Mouse (Mus musculus) intestine, postnatal 0 days (tissue): ENCODE measurements around the gene Fcnb. TPM values are rescaled to one million over a fixed set of nuclear protein-coding genes. Genes with fewer than 3 reads are reported as not detected.

ENCODE experiments used
- ATAC-seq: fragments of 200-750 bp; cut with Nextera tagmentation; 2 replicates; pipeline ENCODE4 v1.8.0; 2017; ENCODE audit warnings: mild to moderate bottlenecking, moderate TSS enrichment, moderate library complexity
- H3K27ac ChIP-seq: fragments of 300-500 bp; sonication (generic); 2 replicates; pipeline ENCODE4 v1.5.1; 2014; ENCODE audit warnings: mild to moderate bottlenecking, low read depth, low read length, moderate library complexity
- H3K27me3 ChIP-seq: fragments of 300-500 bp; sonication (generic); replicated peaks from 2 replicates; pipeline ENCODE4 v1.6.1; 2014; ENCODE audit warnings: low read length, mixed read lengths; ENCODE audit not compliant: control insufficient read depth, insufficient read depth
- H3K36me3 ChIP-seq: fragments of 300-500 bp; sonication (generic); 2 replicates; pipeline ENCODE4 v1.6.1; 2014; ENCODE audit warnings: mild to moderate bottlenecking, moderate library complexity; ENCODE audit not compliant: control insufficient read depth, insufficient read depth
- H3K4me1 ChIP-seq: fragments of 300-500 bp; sonication (generic); replicated peaks from 2 replicates; pipeline ENCODE4 v1.6.1; 2014; ENCODE audit warnings: antibody characterized with exemption, low read length, mixed read lengths; ENCODE audit not compliant: control insufficient read depth, insufficient read depth
- H3K4me2 ChIP-seq: fragments of 300-500 bp; sonication (generic); replicated peaks from 2 replicates; pipeline ENCODE4 v1.6.1; 2014; ENCODE audit warnings: low read depth, mild to moderate bottlenecking, moderate library complexity
- H3K4me3 ChIP-seq: fragments of 300-500 bp; sonication (generic); 2 replicates; pipeline ENCODE4 v1.5.1; 2014; ENCODE audit warnings: low read depth, low read length
- H3K9ac ChIP-seq: fragments of 300-500 bp; sonication (generic); 2 replicates; pipeline ENCODE4 v1.6.1; 2014; ENCODE audit warnings: mild to moderate bottlenecking, low read depth, low read length
- H3K9me3 ChIP-seq: fragments of 300-500 bp; sonication (generic); 2 replicates; pipeline ENCODE4 v1.6.1; 2016; ENCODE audit warnings: mixed run types; ENCODE audit not compliant: control insufficient read depth
- CTCF ChIP-seq: sonication (generic); IDR thresholded peaks from 2 replicates; pipeline ENCODE4 v1.5.1; 2016; ENCODE audit warnings: low read depth, mild to moderate bottlenecking, control low read depth, antibody characterized with exemption, moderate library complexity
- WGBS: fragments of 180-500 bp; shearing (Covaris S2); extraction: QIAGEN DNeasy Blood & Tissue Kit; methylation state at CpG from one replicate; pipeline ENCODE4 v1.1.7; 2014; 5-methylcytosine and 5-hydroxymethylcytosine counted together
- polyA plus RNA-seq: library from polyadenylated mRNA; unstranded; fragments of >200 nt; fragmentation: Nextera tagmentation; extraction: Ambion mirVana; gene quantifications from 2 replicates; pipeline ENCODE4 v1.2.1, GENCODE M21; 2015

The Fcnb gene
- polyA plus RNA-seq, 1 experiment from 2014 or later = not detected

GRCm38 (mm10) chr2:28101892-28102291, 17.2 kb upstream of the Fcnb start:
- Histone ChIP-seq H3K4me3 (no peak overlapping the region), H3K27me3 (no peaks in the 10 kb centered on the region), H3K4me1 (no peaks in the 10 kb centered on the region), H3K36me3 (no peaks in the 10 kb centered on the region), H3K4me2 (no peak overlapping the region), H3K9me3 (no peaks in the 10 kb centered on the region), H3K27ac (no peak overlapping the region), H3K9ac (no peak overlapping the region)
- WGBS = 86% methylated on average over 2 of the region's 2 CpGs
- no peak for TF ChIP-seq CTCF
- no peak for ATAC-seq

GRCm38 (mm10) chr2:28100796-28101483, 16.3 kb upstream of the Fcnb start:
- Histone ChIP-seq H3K9ac (no peak overlapping the region), H3K27me3 (no peaks in the 10 kb centered on the region), H3K4me1 (no peaks in the 10 kb centered on the region), H3K4me3 (no peak overlapping the region), H3K36me3 (no peaks in the 10 kb centered on the region), H3K4me2 (no peak overlapping the region), H3K9me3 (no peaks in the 10 kb centered on the region), H3K27ac (no peak overlapping the region)
- 59% methylated on average over 9 of the region's 9 CpGs for WGBS
- ATAC-seq = no peak
- TF ChIP-seq CTCF = no peak

DNA sequence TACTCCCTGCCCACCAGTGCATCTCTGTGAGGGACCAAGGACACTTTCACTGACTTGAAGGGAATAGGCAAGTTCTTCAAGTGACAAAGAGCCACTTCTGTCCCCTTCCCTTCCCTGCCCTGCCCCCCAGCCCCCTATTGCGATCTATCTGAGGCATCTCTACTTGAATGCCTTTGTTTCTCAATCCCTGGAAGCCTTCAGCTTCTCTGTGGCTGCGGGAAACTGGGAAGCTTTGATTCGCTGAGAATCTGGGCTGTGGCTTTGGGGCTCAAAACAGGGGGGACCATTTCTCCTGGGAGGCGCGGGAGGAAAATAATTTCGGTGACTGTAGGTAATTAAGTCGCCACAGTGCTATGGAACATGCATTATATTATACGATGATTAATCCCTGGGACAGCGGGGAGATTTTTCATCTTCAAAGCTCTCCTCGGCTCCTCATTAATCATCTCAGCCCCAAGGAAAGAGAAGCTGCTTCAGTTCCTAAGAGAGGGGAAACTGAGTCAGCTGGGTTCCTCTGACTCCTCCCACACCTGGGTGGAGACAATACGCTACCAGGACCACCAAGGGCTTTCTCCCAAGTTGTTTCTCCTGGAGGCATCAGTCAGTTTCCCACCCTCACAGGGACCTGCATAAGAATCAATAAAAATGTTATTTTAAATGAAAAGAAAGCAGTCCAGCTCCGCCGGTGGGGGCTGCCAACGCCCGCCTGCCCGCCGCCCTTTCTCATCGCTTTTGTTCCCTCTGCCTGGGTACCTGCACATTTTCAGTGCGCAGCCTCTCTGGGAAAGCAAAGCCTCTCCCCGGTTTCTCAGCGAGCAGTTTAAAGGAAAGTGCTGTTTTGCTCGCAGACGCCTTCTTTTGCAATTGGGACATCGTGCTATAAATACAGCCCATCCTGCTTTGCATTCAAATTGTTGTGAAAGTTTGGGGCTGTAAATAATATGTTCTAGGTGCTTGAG, 14.1 kb upstream of the Fcnb start:
- Histone ChIP-seq H3K9ac (no peak overlapping the region), H3K27ac (no peak overlapping the region), H3K4me3 (no peak overlapping the region), H3K4me2 (peak overlapping the region; percentile 21; the same call in 1 of the 2 replicates), H3K27me3 (no peaks in the 10 kb centered on the region), H3K9me3 (no peaks in the 10 kb centered on the region), H3K36me3 (no peaks in the 10 kb centered on the region), H3K4me1 (no peaks in the 10 kb centered on the region)
- ATAC-seq = no peak
- 17% methylated on average over 24 of the region's 24 CpGs for WGBS
- TF ChIP-seq CTCF = no peak

GRCm38 (mm10) chr2:28096751-28097309, 12.1 kb upstream of the Fcnb start:
- Histone ChIP-seq H3K4me3 (no peak overlapping the region), H3K27me3 (no peaks in the 10 kb centered on the region), H3K9me3 (no peaks in the 10 kb centered on the region), H3K36me3 (no peaks in the 10 kb centered on the region), H3K4me1 (no peaks in the 10 kb centered on the region), H3K4me2 (no peak overlapping the region), H3K9ac (no peak overlapping the region), H3K27ac (no peak overlapping the region)
- TF ChIP-seq CTCF = no peak
- 71% methylated on average over 6 of the region's 6 CpGs for WGBS
- ATAC-seq = no peak

DNA sequence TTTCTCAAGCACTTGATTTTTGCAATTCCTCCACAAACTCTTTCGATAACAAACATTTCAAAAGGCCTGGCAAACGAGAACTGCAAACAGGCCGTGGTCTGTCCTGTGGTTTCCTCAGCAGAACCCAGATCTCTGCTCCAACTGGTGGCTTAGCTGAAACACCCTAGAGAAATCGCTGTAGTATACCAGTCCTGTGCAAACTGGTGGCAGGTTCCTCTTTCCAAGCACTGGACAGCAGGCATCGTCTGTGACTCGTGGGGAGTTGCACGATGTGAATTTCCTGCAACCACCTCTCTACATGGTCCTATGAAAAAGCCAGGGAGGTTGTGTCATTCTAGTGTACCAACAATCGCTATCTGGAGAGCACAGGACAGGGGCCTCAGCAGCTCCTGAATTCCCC, 7.4 kb upstream of the Fcnb start:
- no peak overlapping the region for H3K4me2 ChIP-seq
- no peaks in the 10 kb centered on the region for H3K4me1 ChIP-seq
- H3K4me3 ChIP-seq = no peak overlapping the region
- H3K36me3 ChIP-seq = no peaks in the 10 kb centered on the region
- 85% methylated on average over 8 of the region's 8 CpGs for WGBS
- H3K27ac ChIP-seq = no peak overlapping the region
- H3K27me3 ChIP-seq = no peaks in the 10 kb centered on the region
- H3K9ac ChIP-seq = no peak overlapping the region
- ATAC-seq = no peak
- no peaks in the 10 kb centered on the region for H3K9me3 ChIP-seq
- no peak for TF ChIP-seq CTCF

- WGBS = 84% methylated on average over 6 of the region's 6 CpGs
- no peaks in the 10 kb centered on the region for H3K27me3 ChIP-seq
- no peak overlapping the region for H3K4me2 ChIP-seq
- H3K9ac ChIP-seq = no peak overlapping the region
- H3K4me3 ChIP-seq = no peak overlapping the region
- TF ChIP-seq CTCF = no peak
- no peaks in the 10 kb centered on the region for H3K4me1 ChIP-seq
- H3K36me3 ChIP-seq = no peaks in the 10 kb centered on the region
- ATAC-seq = no peak
- H3K27ac ChIP-seq = no peak overlapping the region
- H3K9me3 ChIP-seq = no peaks in the 10 kb centered on the region
These were observed 6.4 kb upstream of the Fcnb start for GRCm38 (mm10) chr2:28091042-28091441.
